ENCODE assay signal across 25 mouse cellular contexts in the genomic region with DNA sequence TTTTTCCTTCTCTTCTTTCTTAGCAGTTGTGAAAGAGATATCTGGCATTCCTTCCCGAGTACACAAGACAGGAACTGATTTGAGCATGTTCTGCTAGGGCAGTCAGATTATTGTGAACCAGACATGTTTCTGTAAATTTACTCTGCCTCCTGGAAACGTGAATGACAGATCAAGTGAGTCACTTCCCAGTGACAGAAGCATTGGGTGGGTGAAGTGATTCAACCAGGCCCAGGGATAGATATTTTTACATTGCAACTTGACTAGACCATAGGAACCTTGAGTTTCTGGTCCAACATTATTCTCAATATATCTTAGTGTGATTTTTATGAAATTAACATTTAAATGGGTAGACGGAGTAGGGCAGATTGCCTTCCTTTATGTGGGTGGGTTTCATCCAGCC.
DNase-seq lines count a peak whose midpoint lies in the region; ATAC-seq lines count a peak whose summit lies in the region.
"Had no signal": no experiment of that assay in that cellular context is flagged by ENCODE, and none has a peak within 500 bp of the region (broad histone marks: within the 10 kb centered on the region; RNA-seq: fewer than 3 reads in every experiment).

No protein-coding gene starts in this region.

- H3K9ac ChIP-seq in hindbrain, embryonic 11.5 days (ENCODE audit: low read depth, low read length): no peak overlapping the region
- H3K9ac ChIP-seq: embryonic facial prominence, embryonic 12.5 days; heart, embryonic 12.5 days; kidney, embryonic 15.5 days; limb, embryonic 15.5 days; liver, embryonic 14.5 days; lung, embryonic 14.5 days; midbrain, embryonic 13.5 days had no signal

- intact Hi-C loops in left cerebral cortex, postnatal 25 days (cut with DNase I): loop anchor here (2.0 kb wide), 1 partner anchor 70 kb away; no protein-coding TSS in a partner anchor

- H3K27ac ChIP-seq in hindbrain, embryonic 11.5 days (ENCODE audit: low read depth, low read length): no peak overlapping the region
- H3K27ac ChIP-seq: embryonic facial prominence, embryonic 12.5 days; hindbrain, embryonic 10.5 days; kidney, embryonic 15.5 days; limb, embryonic 15.5 days; liver, embryonic 14.5 days; midbrain, embryonic 13.5 days; stomach, postnatal 0 days had no signal

- no peaks in the 10 kb centered on the region for H3K36me3 ChIP-seq in hindbrain, embryonic 11.5 days (ENCODE audit: control insufficient read depth, insufficient read depth, low read length)
- H3K36me3 ChIP-seq: embryonic facial prominence, embryonic 12.5 days; heart, embryonic 12.5 days; hindbrain, embryonic 10.5 days; kidney, embryonic 15.5 days; limb, embryonic 15.5 days; midbrain, embryonic 13.5 days had no signal

- H3K27me3 ChIP-seq in hindbrain, embryonic 11.5 days (ENCODE audit: control insufficient read depth, insufficient read depth, low read length): no peaks in the 10 kb centered on the region
- H3K27me3 ChIP-seq: embryonic facial prominence, embryonic 12.5 days; heart, embryonic 12.5 days; kidney, embryonic 15.5 days; limb, embryonic 15.5 days; midbrain, embryonic 13.5 days had no signal

- no peak for DNase-seq in frontal cortex, postnatal 10 days (ENCODE audit: low spot score in 2 of 2)
- peak; percentile 43 to 53 for DNase-seq in right cerebral cortex, adult 2 months (ENCODE audit: low spot score in 2 of 2)
- no peak for DNase-seq in right cerebral cortex, postnatal 4 days
- DNase-seq in left cerebral cortex, postnatal 25 days (ENCODE audit: low spot score in 2 of 2): peak; percentile 26 to 88
- DNase-seq in MN1 (ENCODE audit: low spot score): no peak
- DNase-seq in hindbrain, embryonic 11.5 days (ENCODE audit: low spot score): no peak
- DNase-seq: adrenal gland, postnatal 36 days; cerebellum, adult 11 months; cerebellum, adult 9-11 months; gastrocnemius, postnatal 14 days; heart, adult 11 months; heart, postnatal 10 days; kidney, adult 11 months; kidney, postnatal 4 days; lung, embryonic 14.5 days had no signal

- H3K4me3 ChIP-seq in hindbrain, embryonic 11.5 days (ENCODE audit: low read depth, low read length): no peak overlapping the region
- H3K4me3 ChIP-seq: embryonic facial prominence, embryonic 12.5 days; heart, embryonic 12.5 days; hindbrain, embryonic 10.5 days; kidney, embryonic 15.5 days; limb, embryonic 15.5 days; midbrain, embryonic 13.5 days had no signal

- 77% methylated on average over 3 of the region's 3 CpGs for WGBS in hindbrain, embryonic 11.5 days

- H3K9me3 ChIP-seq in hindbrain, embryonic 11.5 days (ENCODE audit: control insufficient read depth, low read length): no peaks in the 10 kb centered on the region
- H3K9me3 ChIP-seq: embryonic facial prominence, embryonic 12.5 days; heart, embryonic 12.5 days; hindbrain, embryonic 10.5 days; kidney, embryonic 15.5 days; limb, embryonic 15.5 days; midbrain, embryonic 13.5 days had no signal

- ATAC-seq in frontal cortex, adult (ENCODE audit: low TSS enrichment): peak; percentile 98
- no peak for ATAC-seq in megakaryocyte-erythroid progenitor cell, adult 5-6 weeks (replicated peaks; ENCODE audit: low FRiP score, low TSS enrichment, poor library complexity, severe bottlenecking)
- no peak for ATAC-seq in hindbrain, embryonic 11.5 days (ENCODE audit: low FRiP score)
- ATAC-seq: midbrain, embryonic 13.5 days had no signal

- no peaks in the 10 kb centered on the region for H3K4me1 ChIP-seq in hindbrain, embryonic 11.5 days (replicated peaks; ENCODE audit: control insufficient read depth, insufficient read depth, low read length)
- H3K4me1 ChIP-seq: embryonic facial prominence, embryonic 12.5 days; heart, embryonic 12.5 days; hindbrain, embryonic 10.5 days; kidney, embryonic 15.5 days; limb, embryonic 15.5 days; midbrain, embryonic 13.5 days had no signal

- no peak overlapping the region for H3K4me2 ChIP-seq in hindbrain, embryonic 11.5 days (replicated peaks; ENCODE audit: low read depth, low read length)
- H3K4me2 ChIP-seq: embryonic facial prominence, embryonic 12.5 days; heart, embryonic 12.5 days; kidney, embryonic 15.5 days; limb, embryonic 15.5 days; lung, embryonic 14.5 days; midbrain, embryonic 13.5 days had no signal

Comparison
In these comparisons a context has a peak if more than half of its experiments do, and no peak if none do; other contexts are left out.
1. DNase-seq: peak in right cerebral cortex, adult 2 months (2 of 2) and left cerebral cortex, postnatal 25 days (2 of 2); none in frontal cortex, postnatal 10 days (0 of 2), right cerebral cortex, postnatal 4 days (single experiment), MN1 (single experiment) and hindbrain, embryonic 11.5 days (single experiment).